Mouse (Mus musculus) liver, adult 2 months (tissue): ENCODE measurements at regions not wholly inside any gene's neighbourhood (a gene's known extent, or its start where the extent isn't known, plus 50 kb on each side); places are given as distances from the start of the nearest gene placed in this dataset.

Experiments used
- CTCF ChIP-seq: fragments of 200-500 bp; IDR thresholded peaks from 2 replicates; pipeline ENCODE4 v1.5.1; 2011; ENCODE audit warnings: low read depth, low read length, control low read depth
- POLR2A ChIP-seq: fragments of 200-500 bp; IDR thresholded peaks from 2 replicates; pipeline ENCODE4 v1.6.1; 2011; ENCODE audit warnings: low read length, control low read depth; ENCODE audit not compliant: insufficient read depth; ENCODE audit errors: extremely low read depth

- TF ChIP-seq CTCF (no peak), POLR2A (no peak)
Observed at GRCm38 (mm10) chr2:108766461-108766860, 514.1 kb upstream of the Kif18a start.
